ENCODE assay signal across 11 mouse cellular contexts in genomic region chr13:113980739-113981460, GRCm38 (mm10).
DNase-seq lines count a peak whose midpoint lies in the region; ATAC-seq lines count a peak whose summit lies in the region.
"Had no signal": no experiment of that assay in that cellular context is flagged by ENCODE, and none has a peak within 500 bp of the region (broad histone marks: within the 10 kb centered on the region; RNA-seq: fewer than 3 reads in every experiment).

No protein-coding gene starts in this region.

- 0 out of 2 replicates have a peak, but pooled peaks have one; percentile 32 for ATAC-seq in neural tube, embryonic 11.5 days (ENCODE audit: insufficient read depth, low FRiP score, low TSS enrichment)
- no peak for ATAC-seq in limb, embryonic 13.5 days (ENCODE audit: low FRiP score, low read depth)
- no peak for ATAC-seq in megakaryocyte-erythroid progenitor cell, adult 5-6 weeks (replicated peaks; ENCODE audit: low FRiP score, low TSS enrichment, poor library complexity, severe bottlenecking)
- ATAC-seq: Patski had no signal

- intact Hi-C loops in gastrocnemius, postnatal 14 days (cut with DNase I; ENCODE audit: low total_unique reads), result no loop called here

- 12% methylated on average over 15 of the region's 15 CpGs for WGBS in neural tube, embryonic 11.5 days
- 19% methylated on average over 15 of the region's 15 CpGs for WGBS in limb, embryonic 13.5 days

- H3K27ac ChIP-seq in neural tube, embryonic 11.5 days (ENCODE audit: low read depth, low read length), result no peak overlapping the region
- H3K27ac ChIP-seq in limb, embryonic 13.5 days, result no peak overlapping the region

- H3K4me2 ChIP-seq in neural tube, embryonic 11.5 days (ENCODE audit: low read depth), result peak overlapping the region; percentile 27
- peak overlapping the region; percentile 36; the same call in 1 of the 2 replicates for H3K4me2 ChIP-seq in limb, embryonic 13.5 days (replicated peaks)

- no peak overlapping the region for H3K9ac ChIP-seq in neural tube, embryonic 11.5 days (ENCODE audit: low read length)
- H3K9ac ChIP-seq in limb, embryonic 13.5 days, result no peak overlapping the region

- no peaks in the 10 kb centered on the region for H3K27me3 ChIP-seq in neural tube, embryonic 11.5 days (ENCODE audit: control insufficient read depth, insufficient read depth, low read length)
- H3K27me3 ChIP-seq in limb, embryonic 13.5 days, result 0 out of 2 replicates have a peak, but pooled peaks cover 3% of the 10 kb centered on the region
- H3K27me3 ChIP-seq: Patski had no signal

- peak; percentile 44 for DNase-seq in embryo, embryonic 10.5 days (ENCODE audit: low spot score)
- DNase-seq in embryo, embryonic 10 days (ENCODE audit: low spot score), result no peak
- no peak for DNase-seq in neural tube, embryonic 11.5 days (ENCODE audit: low spot score)
- no peak for DNase-seq in neural tube, embryonic 10.5 days (ENCODE audit: extremely low spot score, low spot score)
- no peak for DNase-seq in gastrocnemius, postnatal 14 days
- DNase-seq in cerebellum, adult 11-12 months, result no peak
- DNase-seq: cerebellum, postnatal 25 days; kidney, postnatal 10 days had no signal

- H3K36me3 ChIP-seq in neural tube, embryonic 11.5 days (ENCODE audit: control insufficient read depth, insufficient read depth, low read length), result no peaks in the 10 kb centered on the region
- no peaks in the 10 kb centered on the region for H3K36me3 ChIP-seq in limb, embryonic 13.5 days

- H3K4me3 ChIP-seq in neural tube, embryonic 11.5 days (ENCODE audit: low read depth, low read length), result no peak overlapping the region
- no peak overlapping the region for H3K4me3 ChIP-seq in limb, embryonic 13.5 days

- H3K4me1 ChIP-seq in neural tube, embryonic 11.5 days (ENCODE audit: control insufficient read depth, insufficient read depth, low read length), result peaks cover 16% of the 10 kb centered on the region
- H3K4me1 ChIP-seq in limb, embryonic 13.5 days, result peaks cover 22% of the 10 kb centered on the region

- no peaks in the 10 kb centered on the region for H3K9me3 ChIP-seq in neural tube, embryonic 11.5 days (ENCODE audit: control insufficient read depth, low read length)
- H3K9me3 ChIP-seq in limb, embryonic 13.5 days, result no peaks in the 10 kb centered on the region
